Mouse (Mus musculus) left cerebral cortex, postnatal 4 days (tissue): ENCODE results near the gene Gjc2. TPM values are rescaled to one million over a fixed set of nuclear protein-coding genes. Genes with fewer than 3 reads are reported as not detected.
"Not testable (repeated sequence)": the region's sequence is repeated elsewhere in the genome, so short reads cannot be mapped to it uniquely, and the experiment has no call there.

Experiments used
- DNase-seq: peaks from one replicate; pipeline ENCODE4 v3.0.0-alpha.2; 2022
- intact Hi-C: fragments of 180-260 bp; cut with DNase I; formaldehyde crosslinking; loops from one replicate; pipeline ENCODE4 v1.15.1; 2025
- total RNA-seq, 2 experiments: library from RNA; stranded (reverse); gene quantifications; 2 replicates each; pipeline ENCODE4 v1.2.3; 2021

Gjc2 gene
- under 1 TPM; 0.86 to 0.89 TPM for total RNA-seq

DNA sequence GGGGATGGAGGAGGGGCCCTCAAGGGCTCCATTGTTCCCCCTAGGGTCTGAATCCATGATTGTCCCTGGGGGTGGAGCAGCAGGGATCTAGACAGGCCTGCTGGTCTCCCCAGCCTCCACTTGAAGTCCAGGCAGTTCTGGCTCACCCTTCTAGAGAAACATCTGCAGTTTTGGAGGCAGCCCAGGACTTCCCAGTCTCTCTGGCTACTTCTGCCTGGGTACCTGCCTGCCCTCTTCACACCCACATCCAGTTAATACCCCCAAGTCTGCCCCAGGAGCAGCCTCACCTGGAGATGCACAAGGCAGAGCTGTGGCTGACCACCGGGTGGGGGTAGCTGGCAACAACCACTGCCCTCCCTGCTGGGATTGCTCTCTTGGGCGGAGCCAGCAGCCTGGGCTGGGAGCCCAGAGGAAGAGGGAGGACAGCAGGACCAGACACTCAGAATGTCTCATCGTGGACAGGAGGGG lies at the start of gene Gjc2:
TSS of gene Gjc2 (minus strand) at position 350 of the 468 bp plus-strand sequence.
- DNase-seq, result peak; percentile 49
- intact Hi-C loops, result no loop called here

DNA sequence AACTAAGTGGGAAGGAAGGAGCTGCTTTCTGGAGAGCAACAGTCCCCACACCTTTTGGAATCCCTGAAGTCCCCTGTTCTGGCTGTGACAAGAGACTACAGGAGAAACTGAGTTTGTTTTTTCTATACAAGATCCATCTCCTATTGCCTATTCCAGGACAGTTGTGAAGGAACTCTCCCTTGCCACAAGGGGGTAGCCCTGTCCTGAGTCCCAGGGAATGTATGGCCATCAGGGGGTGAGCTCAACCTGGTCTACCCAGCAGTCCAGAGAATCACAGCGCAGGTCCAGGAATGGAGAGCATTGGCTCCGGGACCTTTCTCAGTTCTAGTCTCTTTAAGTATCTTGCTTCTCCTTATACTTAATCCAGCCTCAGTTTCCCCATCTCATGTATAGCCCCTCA lies 49.8 kb upstream of the Gjc2 start:
- no peak for DNase-seq
- intact Hi-C loops, result no loop called here

DNA sequence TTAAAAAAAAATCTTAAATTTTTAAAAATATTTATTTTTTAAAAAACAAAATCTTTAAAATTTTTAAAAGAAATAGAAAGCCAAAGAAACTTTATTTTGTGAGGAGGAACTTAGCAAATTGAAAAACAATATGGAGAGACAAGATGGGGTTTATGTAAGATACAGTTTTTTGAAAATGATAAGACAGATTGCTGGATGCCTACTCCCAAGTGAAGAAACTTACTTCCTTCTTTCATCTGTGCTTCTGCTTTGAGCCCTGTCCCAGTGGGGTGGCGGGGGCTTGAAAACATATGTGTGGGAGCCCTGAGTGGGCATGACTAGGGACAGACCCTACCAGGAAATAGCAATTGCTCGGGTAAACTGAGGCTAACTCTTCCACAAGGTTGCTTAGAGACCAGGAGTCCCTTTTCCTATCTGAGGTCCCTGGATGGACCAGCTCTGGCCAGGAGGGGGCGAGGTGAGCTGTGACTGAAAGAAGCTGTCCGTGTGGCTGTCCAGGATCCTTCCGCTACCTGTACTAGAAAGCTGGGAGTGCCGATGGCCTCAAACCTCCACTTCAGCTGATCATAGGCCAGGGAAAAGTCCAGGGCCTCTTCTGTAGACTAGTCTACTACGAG lies 47.2 kb upstream of the Gjc2 start:
- intact Hi-C loops, result no loop called here
- peak; percentile 70 for DNase-seq

DNA sequence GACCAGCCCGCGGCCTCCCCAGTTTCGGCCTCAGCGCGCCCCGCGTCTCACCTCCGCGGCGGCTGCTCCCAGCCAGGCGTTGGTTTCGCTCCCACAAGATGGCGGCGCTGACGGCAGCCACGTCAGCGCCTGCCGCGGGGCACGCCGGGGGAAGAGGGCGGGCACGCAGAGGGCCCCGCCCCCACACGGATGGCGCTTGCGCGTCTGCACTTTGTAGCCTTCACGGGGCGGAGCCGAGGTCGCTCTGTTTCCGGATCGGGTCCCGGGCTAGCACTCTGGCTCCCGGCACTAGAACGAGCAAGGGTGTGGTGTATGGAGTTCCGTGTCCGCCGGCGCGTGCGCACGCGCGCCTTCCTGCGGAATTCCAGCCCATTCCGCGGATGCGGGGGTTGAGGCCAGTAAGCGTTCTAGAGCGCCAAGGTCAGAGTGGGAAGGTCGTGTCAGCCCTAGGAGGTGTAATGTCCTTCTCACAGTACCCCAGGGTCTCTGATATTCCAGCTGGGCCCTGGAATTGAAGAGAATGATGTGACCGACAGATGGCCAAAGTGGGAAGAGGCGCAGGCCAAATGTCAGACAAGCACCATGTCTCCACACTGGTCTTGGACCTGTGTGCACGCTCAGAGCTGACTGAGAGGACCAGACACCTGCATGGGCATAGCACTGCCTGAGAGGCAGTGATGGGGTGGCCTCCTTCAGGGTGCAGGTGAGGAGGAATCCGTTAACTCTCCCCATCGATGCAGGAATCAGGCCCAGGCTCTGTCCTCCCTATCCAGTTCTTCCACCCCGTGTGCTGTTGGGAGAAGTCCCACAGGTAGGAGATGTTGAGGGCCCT lies 45.3 kb upstream of the Gjc2 start, which contains the start of gene Arf1:
TSS of gene Arf1 (minus strand) at position 149 of the 832 bp plus-strand sequence.
- intact Hi-C loops, result no loop called here
- DNase-seq, result peak; percentile 97

GRCm38 (mm10) chr11:59227604-59228121 lies 44.6 kb upstream of the Gjc2 start:
- intact Hi-C loops, result no loop called here
- DNase-seq, result no peak

- DNase-seq, result no peak
These were observed 44.0 kb upstream of the Gjc2 start for GRCm38 (mm10) chr11:59226787-59227603.

DNA sequence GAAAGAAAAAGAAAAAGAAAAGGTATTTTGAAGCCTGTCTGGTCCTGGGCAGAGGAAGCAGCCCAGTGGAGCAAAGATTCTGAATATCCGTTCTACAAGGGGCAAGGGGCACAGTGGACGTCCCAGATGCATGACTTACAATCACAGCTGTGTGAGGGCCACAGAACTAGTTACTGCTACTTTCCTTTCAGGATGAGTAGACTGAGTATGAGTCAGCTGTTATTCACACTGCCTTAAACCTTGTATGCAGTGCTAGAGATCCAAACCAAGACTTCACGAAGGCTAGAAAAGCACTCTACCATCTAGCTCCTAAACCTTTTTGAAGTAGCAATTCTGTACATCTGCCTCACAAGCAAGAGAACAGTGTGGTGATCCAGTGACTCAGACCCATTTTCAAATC lies 43.2 kb upstream of the Gjc2 start:
- DNase-seq, result no peak
- intact Hi-C loops, result no loop called here

More at GRCm38 (mm10) chr11:59226787-59227603, 44.0 kb upstream of the Gjc2 start:
- intact Hi-C loops, result no loop called here

DNA sequence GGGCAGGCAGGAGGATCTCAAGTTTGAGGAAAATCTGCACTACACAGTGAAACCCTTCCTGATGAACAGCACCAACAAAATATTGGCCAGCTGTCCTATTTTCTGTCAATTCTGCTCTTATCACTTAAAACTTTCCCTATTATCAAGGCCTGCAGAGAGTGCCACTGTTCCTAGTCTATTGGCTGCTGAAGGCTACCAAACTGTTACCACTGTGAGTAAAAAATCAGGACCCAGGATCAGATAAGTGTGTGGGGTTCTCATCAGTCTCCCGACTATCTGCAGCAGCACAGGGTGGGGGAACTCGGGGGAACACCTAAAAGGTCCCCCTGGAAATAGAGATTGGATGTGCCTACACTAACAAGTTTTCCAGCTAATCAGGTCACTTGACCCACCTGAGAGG lies 42.2 kb upstream of the Gjc2 start:
- no peak for DNase-seq
- intact Hi-C loops, result no loop called here

DNA sequence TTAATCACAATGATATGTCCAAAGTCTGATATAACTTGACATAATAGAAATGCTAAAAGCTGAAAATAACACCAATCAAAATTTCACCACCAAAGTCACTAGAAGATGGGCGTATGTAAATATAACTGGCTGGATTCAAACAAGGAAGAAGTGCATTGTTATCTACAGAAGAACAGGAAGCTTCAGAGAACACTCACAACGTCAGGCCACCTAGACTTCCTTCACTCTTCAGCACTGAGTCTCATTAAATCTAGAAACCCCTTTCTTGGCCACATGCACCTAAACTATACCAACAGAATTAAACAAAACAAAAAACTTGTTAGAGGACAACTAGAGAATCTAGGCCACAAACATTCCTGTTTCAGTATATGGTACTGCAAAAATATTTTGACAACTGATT lies 41.5 kb upstream of the Gjc2 start:
- no peak for DNase-seq
- intact Hi-C loops, result no loop called here

- DNase-seq, result no peak
- intact Hi-C loops, result no loop called here
These were observed 41.0 kb upstream of the Gjc2 start for GRCm38 (mm10) chr11:59224025-59224424.

GRCm38 (mm10) chr11:59222306-59222705 lies 39.3 kb upstream of the Gjc2 start:
- intact Hi-C loops, result no loop called here
- no peak for DNase-seq

GRCm38 (mm10) chr11:59221604-59222003 lies 38.6 kb upstream of the Gjc2 start:
- intact Hi-C loops, result no loop called here
- no peak for DNase-seq

GRCm38 (mm10) chr11:59219064-59219463 lies 36.1 kb upstream of the Gjc2 start:
- no peak for DNase-seq
- intact Hi-C loops, result no loop called here

- no peak for DNase-seq
- intact Hi-C loops, result no loop called here
These were observed 35.5 kb upstream of the Gjc2 start for GRCm38 (mm10) chr11:59218389-59218998.

GRCm38 (mm10) chr11:59216955-59217354 lies 33.9 kb upstream of the Gjc2 start:
- intact Hi-C loops, result no loop called here
- DNase-seq, result no peak

DNA sequence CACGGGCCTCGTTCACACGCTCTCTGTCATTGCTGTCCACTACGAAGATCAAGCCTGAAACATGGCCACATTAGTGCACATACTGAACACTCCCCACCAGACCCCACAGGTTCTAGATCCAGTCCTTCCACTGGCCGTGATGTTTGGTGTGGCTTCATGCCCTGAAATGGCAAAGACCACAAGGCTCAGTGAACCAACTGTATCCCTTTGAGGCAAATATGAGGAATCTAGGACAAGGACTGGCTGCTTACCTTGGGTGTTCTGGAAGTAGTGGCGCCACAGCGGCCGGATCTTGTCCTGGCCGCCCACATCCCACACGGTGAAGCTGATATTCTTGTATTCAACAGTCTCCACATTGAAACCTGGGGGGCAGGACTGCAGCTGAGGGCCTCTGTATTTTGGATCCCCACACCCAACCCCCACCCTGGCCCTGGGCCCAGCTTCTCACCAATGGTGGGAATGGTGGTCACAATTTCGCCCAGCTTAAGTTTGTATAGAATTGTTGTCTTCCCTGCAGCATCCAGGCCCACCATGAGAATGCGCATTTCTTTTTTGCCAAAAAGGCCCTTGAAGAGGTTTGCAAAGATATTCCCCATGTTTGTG lies 30.0 kb upstream of the Gjc2 start:
- intact Hi-C loops, result no loop called here
- DNase-seq, result no peak

GRCm38 (mm10) chr11:59212320-59212719 lies 29.3 kb upstream of the Gjc2 start:
- DNase-seq, intact Hi-C loops: not testable (repeated sequence)

GRCm38 (mm10) chr11:59211561-59211960 lies 28.5 kb upstream of the Gjc2 start:
- intact Hi-C loops, result not testable (repeated sequence)

GRCm38 (mm10) chr11:59210020-59210419 lies 27.0 kb upstream of the Gjc2 start:
- DNase-seq, result no peak
- intact Hi-C loops, result no loop called here

More at GRCm38 (mm10) chr11:59211561-59211960, 28.5 kb upstream of the Gjc2 start:
- DNase-seq, result not testable (repeated sequence)

- no peak for DNase-seq
- intact Hi-C loops, result loop anchor here (10.0 kb wide), 1 partner anchor 255 kb away; the partner anchor contains the start of genes Hist3h2a and Trim17
These were observed 26.6 kb upstream of the Gjc2 start for GRCm38 (mm10) chr11:59209580-59209979.
